Mouse (Mus musculus) cerebellum, adult 2 months (tissue): Measurements from ENCODE around the gene Atp13a5. TPM values are rescaled to one million over a fixed set of nuclear protein-coding genes. Genes with fewer than 3 reads are reported as not detected.

Experiments
- DNase-seq, 2 experiments: peaks; one replicate each; pipeline ENCODE4 v3.0.0; 2021
- H3K27ac ChIP-seq: fragments of 200-500 bp; 2 replicates; pipeline ENCODE4 v1.5.1; 2012; ENCODE audit warnings: low read length, control low read depth, inconsistent platforms; ENCODE audit not compliant: insufficient read depth
- H3K27me3 ChIP-seq: fragments of 200-500 bp; 2 replicates; pipeline ENCODE4 v1.6.1; 2012; ENCODE audit warnings: inconsistent platforms, mild to moderate bottlenecking, low read length, moderate library complexity; ENCODE audit not compliant: control insufficient read depth, insufficient read depth
- H3K4me1 ChIP-seq: fragments of 200-500 bp; 2 replicates; pipeline ENCODE4 v1.6.1; 2011; ENCODE audit warnings: low read length; ENCODE audit not compliant: control insufficient read depth, insufficient read depth
- H3K4me3 ChIP-seq: fragments of 200-500 bp; replicated peaks from 2 replicates; pipeline ENCODE3; 2011; ENCODE audit warnings: mild to moderate bottlenecking, low read depth, low read length, control low read depth; ENCODE audit not compliant: insufficient read depth
- CTCF ChIP-seq: fragments of 200-500 bp; IDR thresholded peaks from 2 replicates; pipeline ENCODE4 v1.5.1; 2011; ENCODE audit warnings: low read depth, mild to moderate bottlenecking, control low read depth, low read length, moderate library complexity, borderline replicate concordance; ENCODE audit not compliant: insufficient read depth
- POLR2A ChIP-seq: fragments of 200-500 bp; IDR thresholded peaks from 2 replicates; pipeline ENCODE4 v1.6.1; 2011; ENCODE audit warnings: low read length, control low read depth, borderline replicate concordance; ENCODE audit not compliant: insufficient read depth
- WGBS: fragments of 180-500 bp; shearing (Covaris S2); methylation state at CpG from one replicate; pipeline ENCODE4 v1.1.7; 2018; 5-methylcytosine and 5-hydroxymethylcytosine counted together
- polyA plus RNA-seq: library from polyadenylated mRNA; depleted of rRNA; stranded (reverse); fragments of >200 nt; gene quantifications from 2 replicates; pipeline ENCODE4 v1.2.3, GENCODE M21; 2012; rRNA removed

Atp13a5 gene
- polyA plus RNA-seq, 1 experiment = 7.6 TPM

DNA sequence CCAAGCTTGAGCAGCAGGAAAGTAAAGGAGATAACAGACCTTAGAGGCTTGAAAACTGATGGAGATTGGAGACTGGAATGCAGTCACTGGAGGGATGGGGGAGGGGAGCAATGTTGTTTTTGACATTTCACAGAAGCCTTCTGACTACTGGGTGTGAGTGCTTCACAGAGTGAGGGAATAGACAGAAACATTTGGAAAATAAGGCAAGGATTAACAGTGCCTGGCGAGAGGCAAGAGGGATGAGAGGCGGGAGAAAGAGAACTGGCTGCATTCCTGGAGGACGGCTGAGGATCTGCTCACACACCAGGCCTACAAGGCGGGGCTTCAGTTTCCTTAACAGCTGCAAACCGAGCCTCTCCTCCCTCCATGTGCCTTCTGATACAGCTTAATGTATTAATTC is 180.1 kb downstream of the Atp13a5 start:
- WGBS = 55% methylated on average over 5 of the region's 5 CpGs
- no peak for DNase-seq
- H3K27ac ChIP-seq = no peak overlapping the region
- no peak overlapping the region for H3K4me3 ChIP-seq
- no peak for TF ChIP-seq CTCF
- no peak for TF ChIP-seq POLR2A
- H3K4me1 ChIP-seq = peaks cover 13% of the 10 kb centered on the region; the same call in 1 of the 2 replicates
- no peaks in the 10 kb centered on the region for H3K27me3 ChIP-seq

DNA sequence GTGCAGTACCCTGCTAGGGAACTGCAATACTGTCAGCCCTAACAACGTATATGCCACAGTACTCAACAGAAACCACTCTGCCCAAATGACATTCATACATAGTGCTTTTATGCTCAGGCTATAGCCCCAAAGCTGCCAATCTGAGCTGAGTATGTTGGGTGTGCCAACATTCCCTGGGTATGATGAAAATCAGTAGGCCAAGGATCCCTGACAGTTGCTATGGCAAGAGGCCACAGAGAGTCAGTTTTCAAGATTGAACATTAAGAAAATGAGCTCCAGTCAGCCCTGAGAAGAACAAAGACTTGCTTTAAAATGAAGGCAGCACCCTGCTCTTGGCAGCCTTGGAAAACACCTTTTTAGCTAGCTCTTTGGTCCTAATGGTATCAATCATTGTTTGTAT is 183.4 kb downstream of the Atp13a5 start:
- WGBS = 98% methylated on average over 1 of the region's 1 CpGs
- no peaks in the 10 kb centered on the region for H3K27me3 ChIP-seq
- H3K4me1 ChIP-seq = peaks cover 22% of the 10 kb centered on the region
- TF ChIP-seq CTCF = no peak
- no peak for TF ChIP-seq POLR2A
- H3K4me3 ChIP-seq = no peak overlapping the region
- no peak overlapping the region for H3K27ac ChIP-seq
- DNase-seq = no peak

- no peak overlapping the region for H3K27ac ChIP-seq
- WGBS = 20% methylated on average over 4 of the region's 4 CpGs
- H3K4me1 ChIP-seq = peaks cover 22% of the 10 kb centered on the region
These were observed 184.6 kb downstream of the Atp13a5 start for GRCm38 (mm10) chr16:29193981-29194380.

DNA sequence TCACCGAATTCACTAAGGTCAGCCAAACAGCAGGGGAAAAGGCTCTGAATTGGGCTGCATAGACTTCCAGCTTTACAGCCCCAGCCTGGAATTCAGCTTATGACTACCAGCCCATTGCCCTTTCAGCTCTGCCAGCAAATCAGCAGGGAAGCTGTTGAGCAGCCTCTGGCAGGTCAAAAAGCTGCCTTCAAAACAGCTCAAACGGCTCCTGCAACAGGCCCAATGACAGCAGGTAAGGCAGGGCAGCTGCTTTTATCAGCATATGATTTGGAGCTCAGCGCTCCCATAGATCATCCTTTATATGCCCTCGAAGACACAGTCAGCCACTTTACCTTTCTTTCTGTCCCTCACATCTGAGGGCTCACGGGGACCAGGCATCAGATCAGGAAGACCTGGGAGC is 185.6 kb downstream of the Atp13a5 start:
- Histone ChIP-seq H3K27me3 (no peaks in the 10 kb centered on the region), H3K27ac (no peak overlapping the region), H3K4me1 (peaks cover 22% of the 10 kb centered on the region), H3K4me3 (no peak overlapping the region)
- DNase-seq = peak; percentile 67 to 80
- WGBS = 25% methylated on average over 5 of the region's 5 CpGs
- TF ChIP-seq POLR2A (no peak), CTCF (no peak)

More at GRCm38 (mm10) chr16:29193981-29194380, 184.6 kb downstream of the Atp13a5 start:
- peak; percentile 77 to 88 for DNase-seq
- TF ChIP-seq POLR2A (no peak), CTCF (no peak)
- H3K4me3 ChIP-seq = no peak overlapping the region
- no peaks in the 10 kb centered on the region for H3K27me3 ChIP-seq

Other genes starting within 250 kb of the Atp13a5 start
- gene Hrasls, start 169.0 kb downstream of the Atp13a5 start, polyA plus RNA-seq = 13.3 and 15.1 TPM in 2 replicates
- 26.5 and 34.6 TPM in 2 replicates for gene Atp13a4, start 166.1 kb upstream of the Atp13a5 start, polyA plus RNA-seq
- gene Opa1, start 200.6 kb upstream of the Atp13a5 start, polyA plus RNA-seq = 53.1 and 53.5 TPM in 2 replicates